Mouse (Mus musculus) forebrain, embryonic 15.5 days (tissue): ENCODE measurements around the gene Sbk2. TPM values are rescaled to one million over a fixed set of nuclear protein-coding genes. Genes with fewer than 3 reads are reported as not detected.

ENCODE experiments used
- ATAC-seq: fragments of 200-750 bp; cut with Nextera tagmentation; replicated peaks from 2 replicates; pipeline ENCODE4 v1.8.0; 2017; ENCODE audit warnings: mild to moderate bottlenecking, moderate TSS enrichment, moderate library complexity
- H3K27ac ChIP-seq: fragments of 300-500 bp; sonication (generic); replicated peaks from 2 replicates; pipeline ENCODE4 v1.5.1; 2015; ENCODE audit warnings: mild to moderate bottlenecking, inconsistent platforms
- H3K27me3 ChIP-seq: fragments of 300-500 bp; sonication (generic); 2 replicates; pipeline ENCODE4 v1.6.1; 2015; ENCODE audit warnings: inconsistent platforms
- H3K36me3 ChIP-seq: fragments of 300-500 bp; sonication (generic); 2 replicates; pipeline ENCODE4 v1.6.1; 2015; ENCODE audit warnings: mild to moderate bottlenecking, inconsistent platforms
- H3K4me1 ChIP-seq: fragments of 300-500 bp; sonication (generic); 2 replicates; pipeline ENCODE4 v1.6.1; 2015; ENCODE audit warnings: inconsistent platforms
- H3K4me2 ChIP-seq: fragments of 300-500 bp; sonication (generic); replicated peaks from 2 replicates; pipeline ENCODE4 v1.6.1; 2015; ENCODE audit warnings: mild to moderate bottlenecking, inconsistent platforms
- H3K4me3 ChIP-seq: fragments of 300-500 bp; sonication (generic); 2 replicates; pipeline ENCODE4 v1.5.1; 2015; ENCODE audit warnings: mild to moderate bottlenecking, inconsistent platforms
- H3K9ac ChIP-seq: fragments of 300-500 bp; sonication (generic); replicated peaks from 2 replicates; pipeline ENCODE4 v1.6.1; 2015; ENCODE audit warnings: mild to moderate bottlenecking, inconsistent platforms
- H3K9me3 ChIP-seq: fragments of 300-500 bp; sonication (generic); 2 replicates; pipeline ENCODE4 v1.6.1; 2016; ENCODE audit warnings: inconsistent platforms
- WGBS: fragments of 180-500 bp; shearing (Covaris S2); methylation state at CpG from one replicate; pipeline ENCODE4 v1.1.7; 2015; ENCODE audit warnings: mixed read lengths; 5-methylcytosine and 5-hydroxymethylcytosine counted together
- polyA plus RNA-seq: library from polyadenylated mRNA; unstranded; fragments of >200 nt; fragmentation: Nextera tagmentation; extraction: Ambion mirVana; gene quantifications from 2 replicates; pipeline ENCODE4 v1.2.1, GENCODE M21; 2015

Sbk2 gene
- polyA plus RNA-seq, 1 experiment from 2014 or later = not detected

GRCm38 (mm10) chr7:4919096-4919495 is 45.1 kb downstream of the Sbk2 start:
- ATAC-seq = no peak
- H3K4me1 ChIP-seq = peaks cover 52% of the 10 kb centered on the region
- 85% methylated on average over 21 of the region's 21 CpGs for WGBS

GRCm38 (mm10) chr7:4918681-4919080 is 45.5 kb downstream of the Sbk2 start:
- H3K4me1 ChIP-seq = peaks cover 47% of the 10 kb centered on the region
- no peak overlapping the region for H3K4me3 ChIP-seq
- no peak overlapping the region for H3K4me2 ChIP-seq
- no peaks in the 10 kb centered on the region for H3K9me3 ChIP-seq
- ATAC-seq = no peak
- H3K9ac ChIP-seq = no peak overlapping the region
- 96% methylated on average over 15 of the region's 15 CpGs for WGBS
- no peak overlapping the region for H3K27ac ChIP-seq
- H3K27me3 ChIP-seq = no peaks in the 10 kb centered on the region
- H3K36me3 ChIP-seq = peaks cover 23% of the 10 kb centered on the region

More at GRCm38 (mm10) chr7:4919096-4919495, 45.1 kb downstream of the Sbk2 start:
- Histone ChIP-seq H3K4me2 (no peak overlapping the region), H3K4me3 (no peak overlapping the region), H3K27me3 (no peaks in the 10 kb centered on the region), H3K36me3 (peaks cover 23% of the 10 kb centered on the region), H3K27ac (no peak overlapping the region), H3K9me3 (no peaks in the 10 kb centered on the region), H3K9ac (no peak overlapping the region)

- Histone ChIP-seq H3K9ac (no peak overlapping the region), H3K36me3 (peaks cover 23% of the 10 kb centered on the region), H3K4me1 (peaks cover 35% of the 10 kb centered on the region), H3K4me2 (no peak overlapping the region), H3K27ac (no peak overlapping the region), H3K4me3 (no peak overlapping the region), H3K9me3 (no peaks in the 10 kb centered on the region), H3K27me3 (no peaks in the 10 kb centered on the region)
- ATAC-seq = no peak
- 98% methylated on average over 2 of the region's 2 CpGs for WGBS
Measured at GRCm38 (mm10) chr7:4917494-4917893, 46.7 kb downstream of the Sbk2 start.

GRCm38 (mm10) chr7:4915669-4916416 is 48.4 kb downstream of the Sbk2 start:
- peak overlapping the region; percentile 76 for H3K9ac ChIP-seq
- peak overlapping the region; percentile 97 for H3K27ac ChIP-seq
- 16% methylated on average over 14 of the region's 14 CpGs for WGBS
- H3K9me3 ChIP-seq = no peaks in the 10 kb centered on the region
- H3K36me3 ChIP-seq = peaks cover 22% of the 10 kb centered on the region
- H3K27me3 ChIP-seq = no peaks in the 10 kb centered on the region
- peak overlapping the region; percentile 69 for H3K4me3 ChIP-seq
- H3K4me2 ChIP-seq = peak overlapping the region; percentile 75
- H3K4me1 ChIP-seq = peaks cover 21% of the 10 kb centered on the region
- ATAC-seq = peak; percentile 63

GRCm38 (mm10) chr7:4915007-4915665 is 49.1 kb downstream of the Sbk2 start, which contains the start of gene Zfp628:
Gene Zfp628, plus strand, starts transcription at chr7:4915217.
- under 1% methylated on average over 53 of the region's 56 CpGs for WGBS
- no peaks in the 10 kb centered on the region for H3K27me3 ChIP-seq
- H3K9me3 ChIP-seq = no peaks in the 10 kb centered on the region
- peaks cover 15% of the 10 kb centered on the region for H3K36me3 ChIP-seq
- H3K4me1 ChIP-seq = peaks cover 21% of the 10 kb centered on the region
- H3K9ac ChIP-seq = peak within 1 kb of the TSS; percentile 76
- ATAC-seq = peak; percentile 92
- H3K4me3 ChIP-seq = peak within 1 kb of the TSS; percentile 69
- H3K4me2 ChIP-seq = peak within 1 kb of the TSS; percentile 75
- peak within 1 kb of the TSS; percentile 97 for H3K27ac ChIP-seq

GRCm38 (mm10) chr7:4912248-4912647 is 52.0 kb downstream of the Sbk2 start:
- H3K4me1 ChIP-seq = peaks cover 21% of the 10 kb centered on the region
- ATAC-seq = no peak
- no peak overlapping the region for H3K4me2 ChIP-seq
- no peaks in the 10 kb centered on the region for H3K27me3 ChIP-seq
- H3K9me3 ChIP-seq = no peaks in the 10 kb centered on the region
- no peak overlapping the region for H3K9ac ChIP-seq
- WGBS = 61% methylated on average over 5 of the region's 5 CpGs
- no peak overlapping the region for H3K27ac ChIP-seq
- H3K36me3 ChIP-seq = no peaks in the 10 kb centered on the region
- H3K4me3 ChIP-seq = no peak overlapping the region

- Histone ChIP-seq H3K4me1 (peaks cover 14% of the 10 kb centered on the region), H3K27ac (no peak overlapping the region), H3K4me2 (no peak overlapping the region), H3K27me3 (no peaks in the 10 kb centered on the region), H3K9me3 (no peaks in the 10 kb centered on the region), H3K36me3 (no peaks in the 10 kb centered on the region), H3K4me3 (no peak overlapping the region), H3K9ac (no peak overlapping the region)
- WGBS = 33% methylated on average over 9 of the region's 9 CpGs
- no peak for ATAC-seq
Measured at GRCm38 (mm10) chr7:4911561-4911960, 52.6 kb downstream of the Sbk2 start.

- 4% methylated on average over 10 of the region's 10 CpGs for WGBS
- Histone ChIP-seq H3K36me3 (no peaks in the 10 kb centered on the region), H3K27me3 (no peaks in the 10 kb centered on the region), H3K27ac (no peak within 1 kb of the TSS), H3K4me3 (no peak within 1 kb of the TSS), H3K4me2 (no peak within 1 kb of the TSS), H3K9ac (no peak within 1 kb of the TSS), H3K4me1 (no peaks in the 10 kb centered on the region), H3K9me3 (no peaks in the 10 kb centered on the region)
- ATAC-seq = no peak
Measured at GRCm38 (mm10) chr7:4906466-4906950, 57.7 kb downstream of the Sbk2 start, which contains the start of gene Gm36210. Gene Gm36210, minus strand, starts transcription at chr7:4906516.

- H3K27me3 ChIP-seq = no peaks in the 10 kb centered on the region
- no peak overlapping the region for H3K9ac ChIP-seq
- no peaks in the 10 kb centered on the region for H3K36me3 ChIP-seq
- no peak overlapping the region for H3K27ac ChIP-seq
- peaks cover 9% of the 10 kb centered on the region for H3K4me1 ChIP-seq
- 51% methylated on average over 9 of the region's 9 CpGs for WGBS
- H3K9me3 ChIP-seq = no peaks in the 10 kb centered on the region
- H3K4me2 ChIP-seq = no peak overlapping the region
- no peak overlapping the region for H3K4me3 ChIP-seq
- no peak for ATAC-seq
Measured at GRCm38 (mm10) chr7:4902404-4902803, 61.8 kb downstream of the Sbk2 start.

- no peaks in the 10 kb centered on the region for H3K27me3 ChIP-seq
- peaks cover 9% of the 10 kb centered on the region for H3K4me1 ChIP-seq
- no peaks in the 10 kb centered on the region for H3K9me3 ChIP-seq
- no peak overlapping the region for H3K4me3 ChIP-seq
- WGBS = 44% methylated on average over 8 of the region's 8 CpGs
- ATAC-seq = no peak
- H3K9ac ChIP-seq = no peak overlapping the region
- no peaks in the 10 kb centered on the region for H3K36me3 ChIP-seq
- no peak overlapping the region for H3K4me2 ChIP-seq
- H3K27ac ChIP-seq = no peak overlapping the region
Measured at GRCm38 (mm10) chr7:4901171-4901570, 63.0 kb downstream of the Sbk2 start.

- 26% methylated on average over 10 of the region's 11 CpGs for WGBS
- Histone ChIP-seq H3K27ac (no peak overlapping the region; the same call in 1 of the 2 replicates), H3K36me3 (no peaks in the 10 kb centered on the region), H3K4me3 (peak overlapping the region; percentile 15), H3K9me3 (no peaks in the 10 kb centered on the region), H3K9ac (no peak overlapping the region), H3K27me3 (no peaks in the 10 kb centered on the region), H3K4me1 (peaks cover 9% of the 10 kb centered on the region), H3K4me2 (peak overlapping the region; percentile 48)
- ATAC-seq = no peak
Measured at GRCm38 (mm10) chr7:4900523-4900851, 63.7 kb downstream of the Sbk2 start.
